Mouse (Mus musculus) ES-Bruce4 (cell line): ENCODE measurements around the gene Dnaja3.

Source experiments
- CTCF ChIP-seq: IDR thresholded peaks from one replicate; pipeline ENCODE4 v1.8.1; 2011; ENCODE audit warnings: low read depth, low read length
- EP300 ChIP-seq: IDR thresholded peaks from 2 replicates; pipeline ENCODE4 v1.6.1; 2011; ENCODE audit warnings: low read depth, low read length; ENCODE audit not compliant: insufficient read depth
- POLR2A ChIP-seq: IDR thresholded peaks from one replicate; pipeline ENCODE4 v1.8.1; 2011; ENCODE audit warnings: low read length; ENCODE audit not compliant: insufficient read depth

DNA sequence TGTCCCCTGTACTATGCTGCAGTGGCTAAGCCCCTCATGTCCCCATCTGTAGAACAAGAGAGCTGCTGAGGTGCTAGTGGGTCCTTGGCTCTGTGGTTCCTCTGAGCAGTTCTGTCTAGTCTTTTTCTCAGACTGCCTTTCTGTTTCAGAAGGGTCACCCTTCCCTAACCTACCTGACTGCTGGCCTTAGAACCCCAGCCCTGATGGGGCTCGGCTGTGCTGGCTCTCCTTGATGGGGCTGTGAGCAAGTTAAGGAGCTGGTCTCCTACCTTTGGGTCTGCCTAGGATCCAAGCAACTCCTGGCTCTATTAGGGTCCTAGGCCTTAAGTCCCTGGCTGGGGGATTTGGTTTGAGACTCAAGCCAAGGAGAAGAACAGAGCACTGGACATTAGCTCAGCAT is 24.5 kb upstream of the Dnaja3 start:
- TF ChIP-seq CTCF (no peak), POLR2A (no peak), EP300 (no peak)
